Mouse (Mus musculus): Measurements from ENCODE around the gene Gm37240. TPM values are rescaled to one million over a fixed set of nuclear protein-coding genes. Genes with fewer than 3 reads are reported as not detected.

Gm37240 gene
- polyA plus RNA-seq, 1 experiment = not detected

DNA sequence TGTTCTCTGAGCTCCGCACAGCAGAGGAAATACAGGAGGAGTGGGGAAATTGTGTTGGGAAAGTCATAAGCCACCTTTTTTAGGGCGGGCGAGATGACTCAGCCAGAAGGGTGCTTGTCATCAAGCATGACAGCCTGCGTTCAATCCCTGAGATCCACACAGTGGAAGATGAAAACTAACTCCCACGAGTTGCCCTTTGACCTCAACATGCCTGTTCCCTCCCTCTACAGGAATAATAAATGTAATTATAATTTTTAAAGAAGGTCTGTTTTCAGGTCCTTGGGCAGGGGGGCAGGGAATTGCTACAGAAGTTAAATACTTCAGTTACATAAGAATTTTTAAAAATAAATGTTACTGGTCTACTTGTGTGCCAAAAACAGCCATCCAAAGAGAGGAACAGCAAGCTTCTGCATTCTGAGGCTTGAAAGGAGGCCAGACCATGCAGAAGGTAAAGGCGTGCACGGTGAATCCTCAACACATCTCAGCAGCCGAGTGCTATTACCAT is 902.1 kb downstream of the Gm37240 start:
- Histone ChIP-seq H3K4me1 (ENCODE audit: control insufficient read depth, insufficient read depth, low read length) (no peaks in the 10 kb centered on the region), H3K27ac (ENCODE audit: insufficient read depth, low read depth, low read length) (no peak overlapping the region), H3K4me3 (ENCODE audit: insufficient read depth, low read length) (no peak overlapping the region)
- TF ChIP-seq POLR2A (IDR thresholded peaks at IDR 0.05; ENCODE audit: borderline replicate concordance, low read depth, low read length) (no peak), CTCF (IDR thresholded peaks at IDR 0.05; ENCODE audit: low read depth, low read length) (no peak)

DNA sequence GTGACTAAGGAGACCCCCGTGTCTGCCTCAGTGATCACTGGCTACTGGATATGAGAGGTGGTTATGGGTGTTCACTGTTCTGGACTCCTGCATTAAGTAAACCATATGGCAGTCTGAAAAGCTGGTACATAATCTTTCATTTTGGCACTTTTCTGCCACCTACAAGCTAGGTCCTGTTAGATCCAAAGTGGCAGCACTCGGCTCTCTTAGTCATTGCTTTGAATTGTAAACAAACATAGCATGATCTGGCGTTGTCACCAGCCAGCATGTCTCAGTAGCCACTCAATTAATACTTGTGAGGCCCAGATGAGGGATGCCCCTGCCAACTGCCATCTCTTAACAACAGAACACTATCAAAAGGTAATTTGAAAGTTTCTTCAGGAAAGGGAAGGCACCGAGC is 904.6 kb downstream of the Gm37240 start:
- H3K4me1 ChIP-seq (ENCODE audit: control insufficient read depth, insufficient read depth, low read length) = no peaks in the 10 kb centered on the region
- TF ChIP-seq CTCF (IDR thresholded peaks at IDR 0.05; ENCODE audit: low read depth, low read length) (no peak), POLR2A (IDR thresholded peaks at IDR 0.05; ENCODE audit: borderline replicate concordance, low read depth, low read length) (no peak)
- H3K27ac ChIP-seq (ENCODE audit: insufficient read depth, low read depth, low read length) = no peak overlapping the region
- H3K4me3 ChIP-seq (ENCODE audit: insufficient read depth, low read length) = no peak overlapping the region

DNA sequence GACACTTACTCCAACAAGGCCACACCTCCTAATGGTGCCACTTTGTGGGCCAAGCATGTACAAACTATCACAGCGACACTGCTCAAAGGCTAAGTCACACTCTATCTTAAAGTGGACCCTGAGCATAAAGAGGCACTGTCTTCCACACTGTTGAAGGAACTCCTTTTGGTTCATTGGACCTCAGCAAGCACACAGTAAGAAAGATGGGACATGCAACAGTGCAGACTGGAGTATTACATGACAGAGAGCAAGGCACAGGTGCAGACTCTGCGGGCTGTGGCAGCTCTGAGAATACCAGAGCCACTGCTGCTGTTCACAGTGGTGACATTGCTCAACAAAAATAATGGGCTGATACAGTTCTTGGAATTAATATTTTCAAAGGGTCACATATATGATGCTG is 907.2 kb downstream of the Gm37240 start:
- Histone ChIP-seq H3K4me3 (ENCODE audit: insufficient read depth, low read length) (no peak overlapping the region), H3K4me1 (ENCODE audit: control insufficient read depth, insufficient read depth, low read length) (no peaks in the 10 kb centered on the region), H3K27ac (ENCODE audit: insufficient read depth, low read depth, low read length) (no peak overlapping the region)
- TF ChIP-seq CTCF (IDR thresholded peaks at IDR 0.05; ENCODE audit: low read depth, low read length) (no peak), POLR2A (IDR thresholded peaks at IDR 0.05; ENCODE audit: borderline replicate concordance, low read depth, low read length) (no peak)

DNA sequence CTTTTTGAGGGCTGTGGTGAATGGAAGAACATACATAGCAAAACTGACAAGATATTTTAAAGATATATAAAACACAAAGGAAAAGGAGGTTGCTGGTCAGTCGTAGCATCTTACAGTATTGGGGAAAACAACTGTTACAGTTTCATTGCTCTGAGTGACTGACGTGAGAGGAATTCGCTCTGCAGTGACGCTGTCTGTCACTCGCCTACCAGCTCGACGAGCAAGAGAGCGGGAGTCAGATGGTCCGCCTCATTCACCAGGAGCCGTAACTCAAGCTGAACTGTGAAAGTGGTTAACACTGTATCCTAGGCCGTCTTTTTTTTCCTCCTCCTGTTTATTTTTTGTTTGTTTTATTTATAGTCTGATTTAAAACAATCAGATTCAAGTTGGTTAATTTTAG is 908.6 kb downstream of the Gm37240 start:
- Histone ChIP-seq H3K27ac (ENCODE audit: insufficient read depth, low read depth, low read length) (no peak overlapping the region), H3K4me3 (ENCODE audit: insufficient read depth, low read length) (no peak overlapping the region), H3K4me1 (ENCODE audit: control insufficient read depth, insufficient read depth, low read length) (no peaks in the 10 kb centered on the region)
- no peak for TF ChIP-seq POLR2A (IDR thresholded peaks at IDR 0.05; ENCODE audit: borderline replicate concordance, low read depth, low read length)
- no peak for TF ChIP-seq CTCF (IDR thresholded peaks at IDR 0.05; ENCODE audit: low read depth, low read length)

DNA sequence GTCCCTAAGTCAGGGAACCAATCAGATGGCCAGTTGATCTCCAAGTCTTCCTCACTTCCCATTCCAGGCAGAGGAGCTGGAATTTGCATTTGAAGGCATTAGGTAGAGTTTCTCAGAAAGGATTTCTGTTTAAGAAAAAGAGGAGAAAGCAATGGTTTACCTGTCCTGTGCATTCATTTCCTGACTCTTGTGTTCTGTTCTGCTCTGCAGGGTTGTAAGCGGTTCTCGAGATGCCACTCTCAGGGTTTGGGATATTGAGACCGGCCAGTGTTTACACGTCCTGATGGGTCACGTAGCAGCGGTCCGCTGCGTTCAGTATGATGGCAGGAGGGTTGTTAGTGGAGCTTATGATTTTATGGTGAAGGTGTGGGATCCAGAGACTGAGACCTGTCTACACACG is 913.1 kb downstream of the Gm37240 start:
- Histone ChIP-seq H3K4me3 (ENCODE audit: insufficient read depth, low read length) (no peak overlapping the region), H3K27ac (ENCODE audit: insufficient read depth, low read depth, low read length) (no peak overlapping the region), H3K4me1 (ENCODE audit: control insufficient read depth, insufficient read depth, low read length) (no peaks in the 10 kb centered on the region)
- TF ChIP-seq POLR2A (IDR thresholded peaks at IDR 0.05; ENCODE audit: borderline replicate concordance, low read depth, low read length) (no peak), CTCF (IDR thresholded peaks at IDR 0.05; ENCODE audit: low read depth, low read length) (no peak)

DNA sequence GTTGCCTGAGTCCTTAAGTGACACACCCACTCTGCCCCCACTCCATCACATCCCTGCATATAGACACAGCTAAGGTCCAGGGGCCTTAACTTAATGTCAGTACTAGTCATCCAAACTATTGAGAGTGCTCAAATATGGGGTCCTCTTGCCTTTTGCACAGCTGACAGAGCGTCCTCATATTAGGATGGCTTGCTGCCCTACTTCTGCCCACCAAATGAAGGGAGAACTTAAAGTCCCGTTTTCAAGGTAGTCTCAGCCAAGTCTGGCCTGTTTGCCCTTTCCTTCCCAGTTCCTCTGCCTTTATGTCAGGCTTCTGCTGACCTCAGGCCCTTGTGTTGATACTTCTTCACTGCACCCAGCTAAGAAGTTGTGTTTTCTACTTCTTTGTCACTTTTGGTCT is 914.4 kb downstream of the Gm37240 start:
- H3K4me3 ChIP-seq (ENCODE audit: insufficient read depth, low read length) = no peak overlapping the region
- no peak overlapping the region for H3K27ac ChIP-seq (ENCODE audit: insufficient read depth, low read depth, low read length)
- TF ChIP-seq CTCF (IDR thresholded peaks at IDR 0.05; ENCODE audit: low read depth, low read length) = no peak
- TF ChIP-seq POLR2A (IDR thresholded peaks at IDR 0.05; ENCODE audit: borderline replicate concordance, low read depth, low read length) = no peak
- H3K4me1 ChIP-seq (ENCODE audit: control insufficient read depth, insufficient read depth, low read length) = no peaks in the 10 kb centered on the region

DNA sequence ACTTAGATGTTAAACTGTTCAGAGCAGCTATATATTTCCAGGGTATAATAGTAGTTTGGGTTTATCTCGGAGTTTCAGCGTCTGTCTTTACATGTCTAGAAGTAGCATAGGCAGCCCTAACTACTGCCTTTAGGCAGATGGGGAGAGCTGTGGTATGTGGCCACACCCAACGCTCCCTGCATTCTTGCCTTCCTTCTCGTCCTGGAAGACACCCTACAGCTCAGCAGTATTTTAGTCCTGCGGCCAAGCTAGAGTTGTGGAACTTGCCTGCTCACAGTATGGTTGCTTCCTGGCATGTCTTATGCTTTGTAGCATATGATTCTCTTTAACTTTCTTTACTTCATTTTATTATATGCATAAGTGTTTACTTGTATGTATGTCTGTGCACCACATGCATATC is 915.8 kb downstream of the Gm37240 start:
- no peaks in the 10 kb centered on the region for H3K4me1 ChIP-seq (ENCODE audit: control insufficient read depth, insufficient read depth, low read length)
- TF ChIP-seq CTCF (IDR thresholded peaks at IDR 0.05; ENCODE audit: low read depth, low read length) (no peak), POLR2A (IDR thresholded peaks at IDR 0.05; ENCODE audit: borderline replicate concordance, low read depth, low read length) (no peak)
- H3K4me3 ChIP-seq (ENCODE audit: insufficient read depth, low read length) = no peak overlapping the region
- no peak overlapping the region for H3K27ac ChIP-seq (ENCODE audit: insufficient read depth, low read depth, low read length)

DNA sequence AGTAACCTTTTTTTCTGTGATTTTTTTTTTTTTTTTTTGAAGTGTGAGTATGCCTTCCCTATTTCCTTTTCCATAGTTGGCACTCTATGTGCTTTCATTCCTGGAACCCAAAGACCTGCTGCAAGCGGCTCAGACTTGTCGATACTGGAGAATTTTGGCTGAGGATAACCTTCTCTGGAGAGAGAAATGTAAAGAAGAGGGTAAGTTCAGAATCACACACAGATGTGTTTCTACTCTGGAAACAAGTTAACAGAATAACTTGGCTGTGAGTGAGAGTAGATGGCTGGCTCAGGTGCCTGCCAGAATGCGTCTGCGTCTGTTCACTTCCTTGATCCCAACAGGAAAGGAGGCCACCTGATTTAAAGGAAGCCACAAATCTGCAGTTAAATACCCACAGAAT is 920.0 kb downstream of the Gm37240 start:
- Histone ChIP-seq H3K4me3 (ENCODE audit: insufficient read depth, low read length) (no peak overlapping the region), H3K4me1 (ENCODE audit: control insufficient read depth, insufficient read depth, low read length) (no peaks in the 10 kb centered on the region), H3K27ac (ENCODE audit: insufficient read depth, low read depth, low read length) (no peak overlapping the region)
- no peak for TF ChIP-seq CTCF (IDR thresholded peaks at IDR 0.05; ENCODE audit: low read depth, low read length)
- no peak for TF ChIP-seq POLR2A (IDR thresholded peaks at IDR 0.05; ENCODE audit: borderline replicate concordance, low read depth, low read length)

DNA sequence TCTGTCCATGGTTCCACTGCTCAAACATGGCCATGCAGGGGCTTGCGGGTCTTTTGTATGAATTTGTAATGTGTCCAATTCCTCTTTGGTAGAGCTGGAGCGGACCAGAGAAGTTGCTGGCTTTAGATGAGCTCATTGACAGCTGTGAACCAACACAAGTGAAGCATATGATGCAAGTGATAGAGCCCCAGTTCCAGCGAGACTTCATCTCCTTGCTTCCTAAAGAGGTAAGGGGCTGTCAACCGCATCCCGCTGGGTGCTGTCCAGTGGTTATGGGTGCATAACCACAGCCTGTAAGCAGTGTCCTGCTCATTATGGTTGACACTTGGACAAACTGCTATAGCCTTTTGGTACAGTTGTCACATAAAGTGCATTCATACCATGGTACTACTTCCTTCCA is 922.2 kb downstream of the Gm37240 start:
- H3K4me3 ChIP-seq (ENCODE audit: insufficient read depth, low read length) = no peak overlapping the region
- no peak overlapping the region for H3K27ac ChIP-seq (ENCODE audit: insufficient read depth, low read depth, low read length)
- H3K4me1 ChIP-seq (ENCODE audit: control insufficient read depth, insufficient read depth, low read length) = no peaks in the 10 kb centered on the region
- TF ChIP-seq POLR2A (IDR thresholded peaks at IDR 0.05; ENCODE audit: borderline replicate concordance, low read depth, low read length) (no peak), CTCF (IDR thresholded peaks at IDR 0.05; ENCODE audit: low read depth, low read length) (no peak)

DNA sequence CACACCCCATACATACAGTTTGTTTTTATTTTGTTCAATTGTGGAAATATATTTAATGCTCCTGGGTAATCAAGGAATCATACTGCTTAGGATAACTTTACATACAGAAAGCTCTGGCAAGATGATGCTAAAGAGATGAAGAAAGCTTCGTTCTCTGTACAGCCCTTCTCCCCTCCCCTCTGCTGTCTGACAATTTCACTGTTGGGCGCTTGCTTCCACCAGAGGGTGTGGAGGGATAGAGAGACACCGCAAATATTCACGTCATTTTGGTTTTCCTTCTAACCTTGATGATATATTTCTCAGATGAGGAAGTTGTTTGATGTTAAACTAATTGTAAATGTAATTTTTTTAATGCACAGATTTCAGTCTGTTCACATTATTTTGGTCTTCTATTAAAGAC is 931.5 kb downstream of the Gm37240 start:
- TF ChIP-seq POLR2A (IDR thresholded peaks at IDR 0.05; ENCODE audit: borderline replicate concordance, low read depth, low read length) = no peak
- no peak for TF ChIP-seq CTCF (IDR thresholded peaks at IDR 0.05; ENCODE audit: low read depth, low read length)
- Histone ChIP-seq H3K27ac (ENCODE audit: insufficient read depth, low read depth, low read length) (no peak overlapping the region), H3K4me3 (ENCODE audit: insufficient read depth, low read length) (no peak overlapping the region), H3K4me1 (ENCODE audit: control insufficient read depth, insufficient read depth, low read length) (no peaks in the 10 kb centered on the region)

Data from bone marrow macrophage, adult 2 months (primary cell).